Mouse (Mus musculus): ENCODE measurements around the gene Actn1. TPM values are rescaled to one million over a fixed set of nuclear protein-coding genes. Genes with fewer than 3 reads are reported as not detected.

Actn1 gene
- total and polyA plus RNA-seq, 3 experiments: 29.0 to 31.7 (median 30.6) TPM

GRCm38 (mm10) chr12:80234226-80234625 is 25.9 kb downstream of the Actn1 start:
- WGBS: 97% methylated on average over 3 of the region's 3 CpGs
- Histone ChIP-seq H3K4me3 (no peak overlapping the region), H3K36me3 (ENCODE audit: control insufficient read depth, insufficient read depth, low read length) (peaks cover 5% of the 10 kb centered on the region), H3K27me3 (ENCODE audit: control insufficient read depth, insufficient read depth, low read length) (no peaks in the 10 kb centered on the region), H3K27ac (no peak overlapping the region), H3K9ac (ENCODE audit: low read depth, low read length) (no peak overlapping the region), H3K4me1 (ENCODE audit: control insufficient read depth, insufficient read depth, low read length) (peaks cover 21% of the 10 kb centered on the region), H3K79me2 (replicated peaks; ENCODE audit: control insufficient read depth, insufficient read depth, low read length) (peaks cover 3% of the 10 kb centered on the region)
- intact Hi-C loops (cut with DNase I): no loop called here
- no peak for TF ChIP-seq POLR2A (IDR thresholded peaks at IDR 0.05; ENCODE audit: insufficient read depth, low read depth, low read length)
- TF ChIP-seq EP300 (IDR thresholded peaks at IDR 0.05; ENCODE audit: insufficient read depth, low read depth, low read length): no peak
- TF ChIP-seq CTCF (IDR thresholded peaks at IDR 0.05): no peak
- DNase-seq: no peak

DNA sequence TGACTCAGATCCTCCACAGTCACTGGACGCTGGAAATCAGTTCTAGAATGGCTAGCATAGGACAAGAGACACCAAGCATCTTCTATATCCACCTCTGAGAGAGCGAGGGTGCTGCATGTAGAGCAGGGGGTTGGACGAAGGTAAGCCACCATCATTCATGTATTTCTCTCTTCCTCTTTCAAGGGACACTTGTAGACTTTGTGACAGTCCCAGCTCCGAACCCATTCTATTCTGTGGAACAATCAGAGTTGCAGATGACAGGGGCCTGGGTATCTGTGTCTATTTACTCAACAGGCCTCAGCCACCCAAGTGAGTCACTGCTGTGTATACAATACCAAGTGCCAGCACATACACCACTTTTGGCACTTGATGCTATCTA is 27.3 kb downstream of the Actn1 start:
- Histone ChIP-seq H3K9ac (ENCODE audit: low read depth, low read length) (no peak overlapping the region), H3K27ac (no peak overlapping the region)
- no peak for DNase-seq

GRCm38 (mm10) chr12:80232076-80232839 is 27.9 kb downstream of the Actn1 start:
- DNase-seq: no peak
- H3K4me1 ChIP-seq (ENCODE audit: control insufficient read depth, insufficient read depth, low read length): peaks cover 32% of the 10 kb centered on the region
- WGBS: 80% methylated on average over 9 of the region's 9 CpGs
- no peak overlapping the region for H3K27ac ChIP-seq
- peaks cover 5% of the 10 kb centered on the region for H3K36me3 ChIP-seq (ENCODE audit: control insufficient read depth, insufficient read depth, low read length)
- no peak overlapping the region for H3K9ac ChIP-seq (ENCODE audit: low read depth, low read length)
- intact Hi-C loops (cut with DNase I): no loop called here
- H3K4me3 ChIP-seq: no peak overlapping the region
- H3K27me3 ChIP-seq (ENCODE audit: control insufficient read depth, insufficient read depth, low read length): no peaks in the 10 kb centered on the region
- H3K79me2 ChIP-seq (replicated peaks; ENCODE audit: control insufficient read depth, insufficient read depth, low read length): peaks cover 1% of the 10 kb centered on the region; the same call in 1 of the 2 replicates
- TF ChIP-seq EP300 (IDR thresholded peaks at IDR 0.05; ENCODE audit: insufficient read depth, low read depth, low read length): no peak
- no peak for TF ChIP-seq CTCF (IDR thresholded peaks at IDR 0.05)
- no peak for TF ChIP-seq POLR2A (IDR thresholded peaks at IDR 0.05; ENCODE audit: insufficient read depth, low read depth, low read length)

More for the DNA sequence above, 27.3 kb downstream of the Actn1 start:
- Histone ChIP-seq H3K36me3 (ENCODE audit: control insufficient read depth, insufficient read depth, low read length) (peaks cover 5% of the 10 kb centered on the region), H3K4me3 (no peak overlapping the region), H3K79me2 (replicated peaks; ENCODE audit: control insufficient read depth, insufficient read depth, low read length) (peaks cover 1% of the 10 kb centered on the region; the same call in 1 of the 2 replicates), H3K4me1 (ENCODE audit: control insufficient read depth, insufficient read depth, low read length) (peaks cover 31% of the 10 kb centered on the region), H3K27me3 (ENCODE audit: control insufficient read depth, insufficient read depth, low read length) (no peaks in the 10 kb centered on the region)
- intact Hi-C loops (cut with DNase I): no loop called here
- WGBS: 93% methylated on average over 4 of the region's 4 CpGs
- TF ChIP-seq CTCF (IDR thresholded peaks at IDR 0.05) (no peak), POLR2A (IDR thresholded peaks at IDR 0.05; ENCODE audit: insufficient read depth, low read depth, low read length) (no peak), EP300 (IDR thresholded peaks at IDR 0.05; ENCODE audit: insufficient read depth, low read depth, low read length) (no peak)

- TF ChIP-seq POLR2A (IDR thresholded peaks at IDR 0.05; ENCODE audit: insufficient read depth, low read depth, low read length) (no peak), EP300 (IDR thresholded peaks at IDR 0.05; ENCODE audit: insufficient read depth, low read depth, low read length) (no peak), CTCF (IDR thresholded peaks at IDR 0.05) (no peak)
- intact Hi-C loops (cut with DNase I): loop anchor here (2.0 kb wide), 1 partner anchor 15 kb away; no protein-coding TSS in a partner anchor
- Histone ChIP-seq H3K27me3 (ENCODE audit: control insufficient read depth, insufficient read depth, low read length) (no peaks in the 10 kb centered on the region), H3K4me1 (ENCODE audit: control insufficient read depth, insufficient read depth, low read length) (peaks cover 32% of the 10 kb centered on the region), H3K79me2 (replicated peaks; ENCODE audit: control insufficient read depth, insufficient read depth, low read length) (peaks cover 1% of the 10 kb centered on the region; the same call in 1 of the 2 replicates), H3K9ac (ENCODE audit: low read depth, low read length) (peak overlapping the region; percentile 23), H3K27ac (peak overlapping the region; percentile 89), H3K36me3 (ENCODE audit: control insufficient read depth, insufficient read depth, low read length) (peaks cover 5% of the 10 kb centered on the region), H3K4me3 (no peak overlapping the region)
- peak in 1 of 2 experiments; percentile 28 for DNase-seq
- 26% methylated on average over 5 of the region's 5 CpGs for WGBS
Measured at GRCm38 (mm10) chr12:80231317-80231716, 28.9 kb downstream of the Actn1 start.

GRCm38 (mm10) chr12:80230854-80231253 is 29.3 kb downstream of the Actn1 start:
- Histone ChIP-seq H3K4me3 (no peak overlapping the region), H3K27me3 (ENCODE audit: control insufficient read depth, insufficient read depth, low read length) (no peaks in the 10 kb centered on the region), H3K36me3 (ENCODE audit: control insufficient read depth, insufficient read depth, low read length) (peaks cover 5% of the 10 kb centered on the region), H3K27ac (peak overlapping the region; percentile 89), H3K4me1 (ENCODE audit: control insufficient read depth, insufficient read depth, low read length) (peaks cover 32% of the 10 kb centered on the region), H3K79me2 (replicated peaks; ENCODE audit: control insufficient read depth, insufficient read depth, low read length) (no peaks in the 10 kb centered on the region; the same call in 1 of the 2 replicates), H3K9ac (ENCODE audit: low read depth, low read length) (no peak overlapping the region)
- no peak for DNase-seq
- intact Hi-C loops (cut with DNase I): loop anchor here (1.0 to 2.0 kb wide), 2 partner anchors 16 to 29 kb away; partner anchors contain the start of gene Actn1
- TF ChIP-seq EP300 (IDR thresholded peaks at IDR 0.05; ENCODE audit: insufficient read depth, low read depth, low read length) (no peak), CTCF (IDR thresholded peaks at IDR 0.05) (no peak), POLR2A (IDR thresholded peaks at IDR 0.05; ENCODE audit: insufficient read depth, low read depth, low read length) (no peak)
- WGBS: 42% methylated on average over 5 of the region's 5 CpGs

Measured in heart, adult 2 months (tissue).